Mouse (Mus musculus) cerebellum, adult 2 months (tissue): ENCODE measurements around the gene Fank1.

Experiments used
- CTCF ChIP-seq: fragments of 200-500 bp; IDR thresholded peaks from 2 replicates; pipeline ENCODE4 v1.5.1; 2011; ENCODE audit warnings: low read depth, mild to moderate bottlenecking, control low read depth, low read length, moderate library complexity, borderline replicate concordance; ENCODE audit not compliant: insufficient read depth
- POLR2A ChIP-seq: fragments of 200-500 bp; IDR thresholded peaks from 2 replicates; pipeline ENCODE4 v1.6.1; 2011; ENCODE audit warnings: low read length, control low read depth, borderline replicate concordance; ENCODE audit not compliant: insufficient read depth

- TF ChIP-seq POLR2A: no peak
- TF ChIP-seq CTCF: no peak
Observed at GRCm38 (mm10) chr7:133812927-133813326, 36.3 kb downstream of the Fank1 start.
